Mouse (Mus musculus) kidney, postnatal 36 days (tissue): ENCODE results near the gene Trem2.
"Not testable (repeated sequence)": the region's sequence is repeated elsewhere in the genome, so short reads cannot be mapped to it uniquely, and the experiment has no call there.

ENCODE experiments used
- DNase-seq, 2 experiments: peaks; one replicate each; pipeline ENCODE4 v3.0.0; 2021 to 2022; ENCODE audit warnings: mixed read lengths in 2 of 2

The Trem2 gene

GRCm38 (mm10) chr17:48352976-48353375 lies 6.8 kb downstream of the Trem2 start:
- not testable (repeated sequence) for DNase-seq

- no peak for DNase-seq
Measured at GRCm38 (mm10) chr17:48355822-48356221, 9.6 kb downstream of the Trem2 start.

GRCm38 (mm10) chr17:48357892-48358291 lies 11.7 kb downstream of the Trem2 start:
- no peak for DNase-seq

- no peak for DNase-seq
Measured at GRCm38 (mm10) chr17:48359616-48360015, 13.4 kb downstream of the Trem2 start, which contains the start of gene Treml1. Gene Treml1, plus strand, starts transcription at chr17:48359916.

GRCm38 (mm10) chr17:48360462-48360861 lies 14.3 kb downstream of the Trem2 start:
- no peak for DNase-seq

GRCm38 (mm10) chr17:48362346-48362745 lies 16.1 kb downstream of the Trem2 start:
- no peak for DNase-seq

GRCm38 (mm10) chr17:48362966-48363365 lies 16.8 kb downstream of the Trem2 start:
- peak; percentile 27 to 74 for DNase-seq

- no peak for DNase-seq
Measured at GRCm38 (mm10) chr17:48363421-48363965, 17.3 kb downstream of the Trem2 start.

GRCm38 (mm10) chr17:48365511-48366155 lies 19.4 kb downstream of the Trem2 start:
- DNase-seq: no peak

- no peak for DNase-seq
Measured at GRCm38 (mm10) chr17:48366806-48367205, 20.6 kb downstream of the Trem2 start.

- DNase-seq: peak in 1 of 2 experiments; percentile 9
Measured at GRCm38 (mm10) chr17:48371621-48372020, 25.4 kb downstream of the Trem2 start.

GRCm38 (mm10) chr17:48372987-48373386 lies 26.8 kb downstream of the Trem2 start:
- DNase-seq: no peak

- no peak for DNase-seq
Measured at GRCm38 (mm10) chr17:48376102-48376501, 29.9 kb downstream of the Trem2 start.

- DNase-seq: no peak
Measured at GRCm38 (mm10) chr17:48379050-48379449, 32.8 kb downstream of the Trem2 start.

- DNase-seq: no peak
Measured at GRCm38 (mm10) chr17:48385786-48386461, 39.7 kb downstream of the Trem2 start.

- DNase-seq: no peak
Measured at GRCm38 (mm10) chr17:48388666-48389065, 42.5 kb downstream of the Trem2 start.

- DNase-seq: no peak
Measured at GRCm38 (mm10) chr17:48389442-48389841, 43.2 kb downstream of the Trem2 start.

GRCm38 (mm10) chr17:48391446-48391845 lies 45.2 kb downstream of the Trem2 start:
- peak; percentile 16 to 62 for DNase-seq

- DNase-seq: no peak
Measured at GRCm38 (mm10) chr17:48392616-48393015, 46.4 kb downstream of the Trem2 start.

- no peak for DNase-seq
Measured at GRCm38 (mm10) chr17:48401710-48402109, 55.5 kb downstream of the Trem2 start.

- peak in 1 of 2 experiments; percentile 32 for DNase-seq
Measured at GRCm38 (mm10) chr17:48402751-48403150, 56.5 kb downstream of the Trem2 start.
